Comparison of ENCODE assay signal across 15 mouse cellular contexts in the genomic region with DNA sequence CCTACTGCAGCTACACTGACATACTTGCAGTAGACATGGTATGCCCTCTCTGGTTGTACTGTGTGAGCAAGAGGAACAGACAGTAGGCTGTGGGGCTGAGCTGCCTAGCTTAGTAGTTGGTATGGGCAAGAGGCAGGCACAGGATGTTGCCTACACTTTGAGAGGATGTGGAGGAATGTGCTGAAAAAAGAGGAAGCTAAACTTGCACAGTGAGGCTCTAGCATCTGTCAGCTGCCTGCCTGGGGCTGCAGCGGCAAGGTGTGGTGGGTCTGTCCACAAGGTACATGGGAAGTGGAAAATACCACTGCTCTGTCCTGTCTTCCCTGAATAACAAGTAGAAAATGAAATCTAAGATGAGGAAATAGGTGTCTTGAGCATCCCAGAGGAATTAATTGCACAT. TPM values are rescaled to one million over a fixed set of nuclear protein-coding genes. Genes with fewer than 3 reads are reported as not detected.
A peak's percentile ranks its signal among the peaks of the same experiment; 100 is the strongest.
DNase-seq lines count a peak whose midpoint lies in the region; ATAC-seq and TF ChIP-seq lines count a peak whose summit lies in the region.
"Had no signal": no experiment of that assay in that cellular context is flagged by ENCODE, and none has a peak within 500 bp of the region (broad histone marks: within the 10 kb centered on the region; RNA-seq: fewer than 3 reads in every experiment).

No protein-coding gene starts in this region.

- no peaks in the 10 kb centered on the region for H3K9me3 ChIP-seq in midbrain, embryonic 11.5 days (ENCODE audit: control insufficient read depth, low read length)
- H3K9me3 ChIP-seq: midbrain, embryonic 15.5 days had no signal

- no peak overlapping the region for H3K4me3 ChIP-seq in spleen, adult 2 months (ENCODE audit: extremely low read depth, insufficient read depth, insufficient read length)
- H3K4me3 ChIP-seq in midbrain, embryonic 11.5 days (ENCODE audit: low read depth, low read length), result no peak overlapping the region
- H3K4me3 ChIP-seq: midbrain, embryonic 15.5 days had no signal

- peaks cover 36% of the 10 kb centered on the region for H3K36me3 ChIP-seq in spleen, adult 2 months (ENCODE audit: control insufficient read depth, insufficient read depth, low read length)
- peaks cover 29% of the 10 kb centered on the region for H3K36me3 ChIP-seq in midbrain, embryonic 11.5 days (ENCODE audit: control insufficient read depth, insufficient read depth, low read length)

- H3K27ac ChIP-seq in spleen, adult 2 months (ENCODE audit: insufficient read depth, low read length), result peak overlapping the region; percentile 36
- no peak overlapping the region for H3K27ac ChIP-seq in midbrain, embryonic 11.5 days (ENCODE audit: low read depth, low read length)
- H3K27ac ChIP-seq: midbrain, embryonic 15.5 days had no signal

- WGBS in spleen, adult 2 months, result 3% methylated on average over 1 of the region's 1 CpGs
- WGBS in midbrain, embryonic 11.5 days, result 82% methylated on average over 1 of the region's 1 CpGs

- no peak overlapping the region for H3K4me2 ChIP-seq in midbrain, embryonic 11.5 days
- H3K4me2 ChIP-seq: lung, embryonic 14.5 days; midbrain, embryonic 15.5 days had no signal

- ATAC-seq in inflammation-experienced regulatory T-cells, adult 6 months, result peak; percentile 67
- ATAC-seq in midbrain, embryonic 11.5 days (ENCODE audit: low FRiP score), result no peak
- ATAC-seq: forebrain, embryonic 16.5 days; midbrain, embryonic 15.5 days had no signal

- peak in 1 of 2 experiments; percentile 59 for DNase-seq in spleen, adult 2 months (ENCODE audit: low read depth in 1 of 2, low spot score in 2 of 2)
- DNase-seq in spleen, adult 12 weeks (ENCODE audit: low spot score), result no peak
- DNase-seq in T-cell, adult 2 months (ENCODE audit: low spot score), result peak; percentile 44
- peak; percentile 63 for DNase-seq in telencephalon, adult 2 months (ENCODE audit: low read depth, low spot score)
- DNase-seq in embryo, embryonic 9.5 days (ENCODE audit: extremely low spot score), result no peak
- no peak for DNase-seq in midbrain, embryonic 11.5 days (ENCODE audit: low spot score, missing footprints)
- DNase-seq: adrenal gland, postnatal 14 days; cerebellum, adult 8-10 months; heart, postnatal 14 days; kidney, adult 18-20 months; lung, embryonic 14.5 days; thymus, postnatal 14 days had no signal

- peaks cover 16% of the 10 kb centered on the region for H3K4me1 ChIP-seq in spleen, adult 2 months (ENCODE audit: control insufficient read depth, insufficient read depth, insufficient read length)
- peaks cover 4% of the 10 kb centered on the region for H3K4me1 ChIP-seq in midbrain, embryonic 11.5 days (ENCODE audit: control insufficient read depth, insufficient read depth, low read length)

- H3K27me3 ChIP-seq in spleen, adult 2 months (ENCODE audit: control insufficient read depth, insufficient read depth, low read length), result no peaks in the 10 kb centered on the region
- H3K27me3 ChIP-seq in midbrain, embryonic 11.5 days (ENCODE audit: control insufficient read depth, insufficient read depth, low read length), result no peaks in the 10 kb centered on the region
- H3K27me3 ChIP-seq: midbrain, embryonic 15.5 days had no signal

- TF ChIP-seq POLR2A in spleen, adult 2 months (IDR thresholded peaks at IDR 0.05; ENCODE audit: low read depth, low read length), result no peak

- H3K9ac ChIP-seq in midbrain, embryonic 11.5 days (ENCODE audit: low read length), result no peak overlapping the region
- H3K9ac ChIP-seq: lung, embryonic 14.5 days; midbrain, embryonic 15.5 days had no signal

- no peak for TF ChIP-seq CTCF in spleen, adult 2 months (IDR thresholded peaks at IDR 0.05; ENCODE audit: extremely low read depth, insufficient read depth, insufficient read length, insufficient replicate concordance)

RNA-seq across cellular contexts. Expression of gene Ppm1m, which starts 6.5 kb away (rescaled TPM):
- 87.4 and 95.8 TPM in 2 replicates for polyA plus RNA-seq in spleen, adult 2 months (2012; rRNA removed)
- polyA plus RNA-seq in inflammation-experienced regulatory T-cells, adult 6 months (2017; shearing (Covaris generic)), result 10 to 100 TPM; 11.2 to 27.9 (median 20.4) TPM
- 23.6 and 26.9 TPM in 2 replicates for polyA plus RNA-seq in midbrain, embryonic 11.5 days (2014; fragmentation: Nextera tagmentation; extraction: Ambion mirVana)

RNA-seq across cellular contexts. Expression of gene Twf2, which starts 9.9 kb away (rescaled TPM):
- polyA plus RNA-seq in spleen, adult 2 months (2012; rRNA removed), result 90.9 and 93.3 TPM in 2 replicates
- 100 to 1,000 TPM; 126 to 140 (median 135) TPM for polyA plus RNA-seq in inflammation-experienced regulatory T-cells, adult 6 months (2017; shearing (Covaris generic))
- polyA plus RNA-seq in midbrain, embryonic 11.5 days (2014; fragmentation: Nextera tagmentation; extraction: Ambion mirVana), result 55.6 and 61.4 TPM in 2 replicates

RNA-seq across cellular contexts. Expression of gene Wdr82, which starts 22.3 kb away (rescaled TPM):
- polyA plus RNA-seq in spleen, adult 2 months (2012; rRNA removed), result 41.3 and 53.3 TPM in 2 replicates
- 10 to 100 TPM; 28.3 to 48.5 (median 39.8) TPM for polyA plus RNA-seq in inflammation-experienced regulatory T-cells, adult 6 months (2017; shearing (Covaris generic))
- 30.2 and 32.6 TPM in 2 replicates for polyA plus RNA-seq in midbrain, embryonic 11.5 days (2014; fragmentation: Nextera tagmentation; extraction: Ambion mirVana)

RNA-seq across cellular contexts. Expression of gene Tlr9, which starts 29.4 kb away (rescaled TPM):
- 65.3 and 90.7 TPM in 2 replicates for polyA plus RNA-seq in spleen, adult 2 months (2012; rRNA removed)
- under 1 TPM in 1 of 3 experiments, not detected in 2; 0.14 TPM for polyA plus RNA-seq in inflammation-experienced regulatory T-cells, adult 6 months (2017; shearing (Covaris generic))
- polyA plus RNA-seq in midbrain, embryonic 11.5 days (2014; fragmentation: Nextera tagmentation; extraction: Ambion mirVana), result 0.15 TPM in 1 of 2 replicates, not detected in the other
- polyA plus RNA-seq: forebrain, embryonic 16.5 days had no signal

RNA-seq across cellular contexts. Expression of gene Glyctk, which starts 35.1 kb away (rescaled TPM):
- polyA plus RNA-seq in spleen, adult 2 months (2012; rRNA removed), result 6.5 and 6.9 TPM in 2 replicates
- 1 to 10 TPM; 2.0 to 4.7 (median 2.1) TPM for polyA plus RNA-seq in inflammation-experienced regulatory T-cells, adult 6 months (2017; shearing (Covaris generic))
- 5.6 and 6.3 TPM in 2 replicates for polyA plus RNA-seq in midbrain, embryonic 11.5 days (2014; fragmentation: Nextera tagmentation; extraction: Ambion mirVana)

Comparison
In these comparisons a context has a peak if more than half of its experiments do, and no peak if none do; other contexts are left out.
1. DNase-seq: peak in T-cell, adult 2 months (single experiment) and telencephalon, adult 2 months (single experiment); none in spleen, adult 12 weeks (single experiment), embryo, embryonic 9.5 days (single experiment) and midbrain, embryonic 11.5 days (single experiment).